Mouse (Mus musculus) kidney, postnatal 25 days (tissue): ENCODE results near the gene Ano10.

ENCODE experiments used
- DNase-seq, 2 experiments: peaks; one replicate each; pipeline ENCODE4 v3.0.0; 2021; ENCODE audit warnings: mixed read lengths in 2 of 2

Ano10 gene

DNA sequence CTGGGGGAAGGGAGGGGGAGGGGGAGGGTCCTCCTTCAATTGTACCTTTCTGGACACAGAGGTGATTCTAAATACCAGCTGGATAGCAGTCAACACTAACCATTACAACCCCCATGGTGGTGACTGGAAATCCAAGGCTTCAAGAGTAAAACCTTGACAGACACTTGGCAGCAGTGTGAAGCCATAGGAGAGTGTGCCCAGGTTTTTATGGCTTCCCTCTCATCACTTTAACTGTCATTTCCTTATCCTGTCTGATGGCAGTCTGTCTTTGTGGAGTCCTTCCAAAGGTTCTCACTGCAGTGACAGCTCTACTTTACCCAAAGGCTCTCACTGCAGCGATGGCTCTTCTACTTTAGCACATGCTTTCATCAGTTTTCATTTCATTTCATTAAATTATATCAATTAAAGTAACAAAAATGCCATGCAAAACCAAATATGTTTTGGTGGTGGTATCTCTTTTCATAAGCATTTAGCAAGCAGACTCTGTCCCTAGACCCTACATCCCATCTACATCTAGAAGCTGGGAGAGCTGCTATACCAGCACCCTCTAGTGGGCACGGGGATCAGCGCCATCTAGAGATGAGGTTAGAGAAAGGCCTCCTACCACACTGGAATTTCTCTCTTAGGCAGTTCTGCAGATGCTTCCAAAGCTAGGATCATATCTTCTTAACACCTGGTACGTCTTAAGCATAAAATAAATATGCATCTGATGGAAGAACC, 50.0 kb downstream of the Ano10 start:
- DNase-seq: peak; percentile 69 to 78

DNA sequence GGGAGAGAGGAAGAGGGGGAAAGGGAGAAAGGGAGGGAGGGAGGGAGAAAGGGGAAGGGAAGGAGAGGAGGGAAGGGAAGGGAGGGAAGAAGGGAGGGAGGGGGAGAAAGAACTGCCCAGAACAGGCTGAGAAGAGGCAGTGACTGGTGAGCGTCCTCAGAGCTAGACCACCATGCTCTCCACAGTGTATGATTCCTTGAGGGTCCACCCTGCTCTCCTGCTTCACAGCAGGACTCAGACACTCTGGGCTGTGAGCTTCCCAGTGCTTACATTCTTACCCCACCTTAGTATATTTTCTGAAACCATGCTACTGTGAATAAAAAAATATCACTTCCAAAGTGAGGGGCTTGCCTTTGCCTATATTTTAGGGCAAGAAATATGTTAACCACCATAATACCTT, 50.9 kb downstream of the Ano10 start:
- DNase-seq: no peak

DNA sequence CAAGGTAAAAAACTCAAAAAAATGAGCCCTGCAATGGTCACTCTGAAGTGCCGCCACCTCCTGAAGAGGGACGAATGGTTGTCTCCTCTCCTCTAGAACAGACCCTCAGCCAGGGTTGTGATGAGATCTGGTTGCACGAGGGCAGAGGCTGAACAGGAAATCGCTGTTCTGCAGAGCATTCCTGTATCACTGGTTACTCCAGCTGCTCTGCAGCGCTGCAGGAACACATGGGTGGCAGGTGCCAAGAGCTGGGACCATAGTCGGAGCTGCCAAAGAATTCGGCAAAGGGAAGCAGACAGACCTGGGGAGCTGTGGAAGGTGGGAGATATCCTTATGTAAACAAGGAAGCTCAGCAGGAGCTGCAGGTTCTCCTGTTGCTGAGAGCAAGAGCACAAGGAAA, 51.4 kb downstream of the Ano10 start:
- no peak for DNase-seq

DNA sequence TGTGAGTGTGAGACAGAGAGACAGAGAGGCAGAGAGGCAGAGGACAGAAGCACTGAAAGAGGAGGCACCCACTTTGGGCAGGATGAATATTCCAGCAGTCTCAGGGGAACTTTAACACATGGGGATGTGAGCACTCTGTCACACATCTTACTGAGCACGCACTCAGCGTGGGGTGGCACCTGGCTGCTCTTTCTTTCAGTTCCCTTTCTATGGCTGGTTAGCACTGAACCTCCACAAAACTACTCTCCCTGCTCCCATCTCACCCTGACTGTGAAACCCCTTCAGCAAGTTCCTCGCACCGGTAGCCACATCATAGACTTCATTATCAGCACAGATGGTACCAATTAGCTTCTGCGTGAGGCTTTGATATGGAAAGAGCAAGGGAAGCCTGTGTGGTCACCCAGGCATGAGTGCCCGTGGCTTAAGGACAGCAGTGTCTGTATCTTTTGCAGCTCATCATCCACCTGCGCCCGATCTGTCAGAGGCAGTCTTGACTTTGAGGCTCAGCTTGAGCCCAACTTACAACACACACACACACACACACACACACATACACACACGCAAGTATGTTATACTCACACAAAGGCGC, 52.3 kb downstream of the Ano10 start:
- DNase-seq: no peak

DNA sequence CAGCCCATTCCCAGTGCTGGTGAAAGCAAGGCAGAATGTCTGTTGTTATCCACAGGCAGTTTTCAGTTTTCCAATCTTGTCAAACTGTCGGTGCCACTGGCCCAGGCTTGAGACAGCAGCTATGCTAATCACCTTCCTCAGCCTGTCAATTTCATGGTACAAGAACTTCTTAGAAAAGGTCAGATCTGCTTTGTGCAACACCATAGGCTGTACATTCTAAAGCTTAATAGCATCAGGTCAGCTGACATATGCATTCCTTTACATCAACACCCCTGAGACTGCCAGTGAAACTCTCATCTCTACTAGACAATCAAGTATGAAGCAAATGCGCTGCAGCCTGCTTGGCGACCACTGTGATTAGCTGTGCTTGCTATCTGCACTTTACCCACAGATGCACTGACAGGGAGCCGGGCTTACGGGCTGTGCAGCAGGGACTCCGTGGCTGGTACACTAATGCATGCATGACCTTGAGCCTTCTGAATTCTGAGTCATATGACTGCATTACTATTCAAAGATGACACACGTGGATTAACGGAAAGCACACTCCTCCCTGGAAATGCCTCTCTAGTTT, 53.5 kb downstream of the Ano10 start:
- DNase-seq: no peak

DNA sequence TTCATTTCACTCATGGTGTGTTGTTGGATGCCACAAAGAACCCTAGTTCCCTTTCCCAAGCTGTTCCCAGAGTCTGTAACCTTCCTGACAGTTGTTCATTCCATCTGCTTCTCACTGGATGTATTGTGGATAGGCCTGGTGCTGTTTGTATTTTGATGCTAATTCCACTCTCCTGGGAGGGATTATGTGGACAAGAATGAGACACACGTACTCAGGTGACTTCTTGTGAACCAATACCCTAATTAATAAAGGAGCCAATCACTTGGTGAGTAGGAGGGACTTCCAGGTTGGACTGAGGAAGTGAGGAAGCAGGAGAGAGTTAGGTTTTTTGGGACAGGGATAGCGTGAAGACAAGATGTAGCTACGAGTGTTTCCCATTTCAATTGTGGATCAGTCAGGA, 59.5 kb downstream of the Ano10 start:
- no peak for DNase-seq

- no peak for DNase-seq
These were observed 60.3 kb downstream of the Ano10 start for GRCm38 (mm10) chr9:122233972-122234345.

- DNase-seq: no peak
These were observed 60.8 kb downstream of the Ano10 start for GRCm38 (mm10) chr9:122233316-122233971.

DNA sequence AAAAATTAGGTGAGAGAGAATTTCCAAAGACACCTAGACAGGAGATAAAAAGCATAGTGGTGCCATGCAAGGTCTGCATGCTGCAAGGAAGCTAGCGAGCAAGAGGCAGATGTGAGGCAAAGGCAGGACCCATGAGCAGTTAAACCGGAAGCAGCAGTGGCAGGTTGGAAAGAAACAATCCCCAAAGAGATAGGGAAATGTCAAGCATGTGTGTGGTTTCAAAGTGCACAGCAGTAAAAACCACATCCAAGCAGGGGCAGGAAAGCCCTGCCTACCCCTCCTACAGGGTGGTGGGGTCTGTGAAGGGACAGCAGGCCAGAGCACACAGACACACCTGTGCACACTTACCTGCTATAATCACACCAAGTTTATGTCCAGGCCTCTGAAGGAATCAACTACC, 61.3 kb downstream of the Ano10 start:
- no peak for DNase-seq

DNA sequence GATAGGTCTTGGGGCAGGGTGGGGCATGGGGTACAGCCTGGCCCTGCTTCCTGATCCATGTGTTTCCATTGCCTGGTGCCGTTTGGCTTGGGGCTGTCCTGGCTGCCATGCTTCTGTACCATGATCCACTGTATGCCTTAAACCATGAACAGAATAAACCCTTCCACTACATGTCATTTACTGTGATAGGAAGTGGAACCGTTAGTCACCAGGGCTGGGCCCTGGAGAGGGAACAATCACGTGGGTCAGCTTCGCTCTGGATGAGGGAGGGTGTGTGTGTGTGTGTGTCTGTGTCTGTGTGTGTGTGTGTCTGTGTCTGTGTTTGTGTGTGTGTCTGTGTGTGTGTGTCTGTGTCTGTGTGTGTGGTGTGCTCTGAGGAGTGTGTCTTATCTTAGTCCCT, 63.5 kb downstream of the Ano10 start:
- no peak for DNase-seq

DNA sequence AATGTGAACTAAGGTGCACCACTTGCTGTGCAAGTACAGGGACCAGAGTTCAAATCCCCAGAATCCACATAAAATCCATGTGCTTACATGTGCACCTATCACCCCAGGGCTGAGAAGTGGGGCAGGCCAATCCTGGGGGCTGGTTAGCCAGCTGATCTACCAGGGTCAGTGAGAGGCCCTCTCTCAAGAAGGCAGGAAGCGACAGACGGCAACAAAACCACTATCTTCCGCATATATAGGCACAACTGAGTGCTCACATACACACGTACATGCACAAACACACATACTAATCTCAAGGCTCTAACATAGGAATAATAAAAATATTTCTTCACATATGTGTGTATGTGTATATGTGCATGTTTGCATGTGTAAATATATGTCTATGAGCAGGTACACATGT, 67.8 kb downstream of the Ano10 start:
- DNase-seq: no peak

DNA sequence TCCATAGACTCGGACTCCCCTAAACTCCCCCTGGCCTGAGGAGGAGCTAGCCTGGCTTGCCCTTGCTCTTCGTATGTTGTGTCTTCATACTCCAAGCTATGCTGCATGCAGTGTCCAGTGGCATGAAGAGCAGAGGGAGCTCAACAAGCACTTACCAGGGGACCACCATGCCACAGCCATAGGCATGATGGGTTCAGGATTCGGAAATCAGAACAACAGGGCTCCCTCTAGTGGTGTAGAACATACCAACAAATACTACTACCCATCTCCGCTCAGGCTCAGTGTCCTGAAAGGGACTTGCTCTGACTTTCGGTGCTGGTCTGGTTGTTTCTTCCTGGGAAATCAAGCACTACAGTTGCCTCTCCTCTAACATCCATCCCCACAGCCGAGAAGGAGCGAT, 68.9 kb downstream of the Ano10 start:
- peak in 1 of 2 experiments; percentile 29 for DNase-seq

GRCm38 (mm10) chr9:122223005-122223404, 71.2 kb downstream of the Ano10 start:
- DNase-seq: no peak

DNA sequence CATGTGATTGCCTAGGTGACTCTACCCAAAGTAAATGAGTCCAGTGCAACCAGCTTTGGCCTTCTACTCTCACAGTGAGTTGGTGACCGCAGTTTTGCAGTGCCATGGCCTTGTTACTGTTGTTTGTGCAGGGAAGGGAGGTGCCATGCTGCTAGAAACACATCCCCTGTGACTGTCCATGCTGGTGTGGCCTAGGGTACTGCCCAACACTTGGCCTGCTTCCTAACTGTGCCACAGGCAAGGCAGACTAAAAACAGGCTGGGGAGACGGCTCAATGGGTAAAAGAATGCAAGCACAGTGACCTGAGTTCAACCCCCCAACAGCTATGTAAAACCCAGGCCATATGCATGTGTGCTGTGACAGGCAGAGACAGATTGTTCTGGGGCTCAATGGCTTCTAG, 74.3 kb downstream of the Ano10 start:
- no peak for DNase-seq

GRCm38 (mm10) chr9:122216945-122217529, 77.2 kb downstream of the Ano10 start:
- no peak for DNase-seq

DNA sequence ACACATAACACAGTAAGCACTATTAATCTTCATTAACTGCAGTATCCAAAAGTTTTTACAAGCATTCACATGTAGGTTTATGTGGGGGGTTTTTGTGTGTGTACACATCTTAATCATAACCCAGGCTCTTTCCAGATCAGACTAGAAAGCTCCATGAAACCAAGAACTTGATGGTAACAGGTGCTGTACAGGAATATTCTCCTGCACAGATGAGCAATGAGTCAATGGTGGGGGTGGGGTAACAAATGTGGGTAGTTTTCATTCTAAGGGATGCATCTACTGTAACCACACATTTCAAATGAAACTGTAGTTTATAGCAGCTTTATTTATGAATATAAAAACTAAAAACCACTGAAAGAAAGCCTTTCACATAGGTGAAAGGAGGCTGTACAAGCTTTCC, 79.1 kb downstream of the Ano10 start:
- DNase-seq: no peak

DNA sequence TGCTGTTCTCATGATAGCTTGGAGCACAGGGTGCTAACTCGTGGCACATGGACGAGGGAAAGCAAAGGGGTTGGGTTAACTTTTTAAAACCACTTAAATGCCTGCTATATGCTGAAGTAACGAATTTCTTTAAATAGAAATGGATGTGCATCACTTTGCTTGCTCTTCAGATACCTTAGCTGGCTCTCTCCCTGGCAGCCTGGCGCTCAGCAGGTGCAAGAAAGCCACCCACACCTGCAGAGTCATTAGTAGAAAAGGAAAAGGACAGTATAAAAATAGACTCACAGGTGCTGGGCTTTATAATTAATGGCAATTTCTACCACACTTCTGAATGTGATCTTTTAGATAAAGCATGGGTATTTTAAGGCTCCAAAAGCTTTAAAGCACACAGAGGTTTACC, 85.9 kb downstream of the Ano10 start:
- no peak for DNase-seq

GRCm38 (mm10) chr9:122205543-122206200, 88.6 kb downstream of the Ano10 start:
- peak in 1 of 2 experiments; percentile 34 for DNase-seq

GRCm38 (mm10) chr9:122204508-122204907, 89.7 kb downstream of the Ano10 start:
- peak in 1 of 2 experiments; percentile 13 for DNase-seq

DNA sequence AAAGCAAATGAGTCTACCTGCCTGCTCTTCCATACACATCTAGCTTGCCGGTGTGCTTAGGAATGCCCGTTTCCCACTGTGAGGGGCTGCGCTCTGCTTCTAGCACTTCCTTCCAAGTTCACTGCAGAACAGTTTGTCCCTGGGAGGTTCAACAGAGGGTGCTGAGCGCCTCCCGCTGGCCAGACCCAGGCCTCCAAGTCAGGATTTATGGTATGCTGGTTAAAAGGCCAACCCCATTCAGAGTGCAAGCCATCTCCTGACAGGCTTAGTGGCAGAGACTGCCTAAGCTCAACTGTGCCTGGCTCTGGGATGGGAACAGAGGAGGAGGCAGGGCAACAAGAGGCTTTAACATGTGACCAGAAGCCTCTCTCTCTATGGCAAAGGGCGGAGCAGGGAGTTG, 95.0 kb downstream of the Ano10 start:
- DNase-seq: peak; percentile 76 to 77

GRCm38 (mm10) chr9:122198621-122199020, 95.6 kb downstream of the Ano10 start:
- no peak for DNase-seq

GRCm38 (mm10) chr9:122197021-122197420, 97.2 kb downstream of the Ano10 start:
- no peak for DNase-seq
